Mouse (Mus musculus) limb, embryonic 11.5 days (tissue): ENCODE measurements around the gene Sult1a1. TPM values are rescaled to one million over a fixed set of nuclear protein-coding genes. Genes with fewer than 3 reads are reported as not detected.

ENCODE experiments used
- ATAC-seq: fragments of 200-750 bp; cut with Nextera tagmentation; 2 replicates; pipeline ENCODE4 v1.8.0; 2017; ENCODE audit warnings: low read depth; ENCODE audit not compliant: insufficient number of reproducible peaks, low FRiP score, low TSS enrichment
- DNase-seq: peaks from one replicate; pipeline ENCODE4 v3.0.0-alpha.2; 2015; ENCODE audit warnings: low spot score
- H3K27ac ChIP-seq: fragments of 300-500 bp; sonication (generic); replicated peaks from 2 replicates; pipeline ENCODE4 v1.5.1; 2014; ENCODE audit warnings: low read depth, mild to moderate bottlenecking, low read length
- H3K27me3 ChIP-seq: fragments of 300-500 bp; sonication (generic); 2 replicates; pipeline ENCODE4 v1.6.1; 2014; ENCODE audit warnings: mild to moderate bottlenecking, low read length, mixed read lengths; ENCODE audit not compliant: control insufficient read depth, insufficient read depth
- H3K36me3 ChIP-seq: fragments of 300-500 bp; sonication (generic); 2 replicates; pipeline ENCODE4 v1.6.1; 2014; ENCODE audit warnings: mild to moderate bottlenecking, low read length, moderate library complexity, mixed read lengths; ENCODE audit not compliant: control insufficient read depth, insufficient read depth
- H3K4me1 ChIP-seq: fragments of 300-500 bp; sonication (generic); 2 replicates; pipeline ENCODE4 v1.6.1; 2014; ENCODE audit warnings: low read length, mixed read lengths; ENCODE audit not compliant: control insufficient read depth, insufficient read depth
- H3K4me2 ChIP-seq: fragments of 300-500 bp; sonication (generic); 2 replicates; pipeline ENCODE4 v1.6.1; 2014; ENCODE audit warnings: low read depth, mild to moderate bottlenecking, moderate library complexity; ENCODE audit not compliant: severe bottlenecking
- H3K4me3 ChIP-seq: fragments of 300-500 bp; sonication (generic); 2 replicates; pipeline ENCODE4 v1.5.1; 2014; ENCODE audit warnings: low read depth, low read length
- H3K9ac ChIP-seq: fragments of 300-500 bp; sonication (generic); 2 replicates; pipeline ENCODE4 v1.6.1; 2014; ENCODE audit warnings: mild to moderate bottlenecking, low read length
- H3K9me3 ChIP-seq: fragments of 300-500 bp; sonication (generic); 2 replicates; pipeline ENCODE4 v1.6.1; 2016; ENCODE audit warnings: low read length; ENCODE audit not compliant: control insufficient read depth
- WGBS: fragments of 180-500 bp; shearing (Covaris S2); extraction: QIAGEN DNeasy Blood & Tissue Kit; methylation state at CpG from one replicate; pipeline ENCODE4 v1.1.7; 2014; 5-methylcytosine and 5-hydroxymethylcytosine counted together
- polyA plus RNA-seq: library from polyadenylated mRNA; unstranded; fragments of >200 nt; fragmentation: Nextera tagmentation; extraction: Ambion mirVana; gene quantifications from 2 replicates; pipeline ENCODE4 v1.2.1, GENCODE M21; 2014

Gene Sult1a1
- polyA plus RNA-seq = 0.23 and 0.47 TPM in 2 replicates

GRCm38 (mm10) chr7:126676207-126676606, at the start of gene Sult1a1:
Gene Sult1a1 (minus strand): TSS chr7:126676432.
- H3K4me2 ChIP-seq = no peak within 1 kb of the TSS
- no peak for DNase-seq
- ATAC-seq = no peak
- peaks cover 4% of the 10 kb centered on the region; the same call in 1 of the 2 replicates for H3K36me3 ChIP-seq
- no peaks in the 10 kb centered on the region for H3K27me3 ChIP-seq
- H3K4me3 ChIP-seq = no peak within 1 kb of the TSS
- no peak within 1 kb of the TSS for H3K27ac ChIP-seq
- H3K4me1 ChIP-seq = no peaks in the 10 kb centered on the region
- no peak within 1 kb of the TSS for H3K9ac ChIP-seq
- no peaks in the 10 kb centered on the region for H3K9me3 ChIP-seq
- WGBS = 72% methylated on average over 1 of the region's 1 CpGs

GRCm38 (mm10) chr7:126725667-126726066, 49.4 kb upstream of the Sult1a1 start:
- H3K9ac ChIP-seq = no peak overlapping the region
- no peak overlapping the region for H3K4me2 ChIP-seq
- H3K27ac ChIP-seq = no peak overlapping the region
- H3K36me3 ChIP-seq = no peaks in the 10 kb centered on the region
- DNase-seq (no peak), ATAC-seq (no peak)
- no peak overlapping the region for H3K4me3 ChIP-seq
- H3K27me3 ChIP-seq = no peaks in the 10 kb centered on the region
- no peaks in the 10 kb centered on the region for H3K9me3 ChIP-seq
- WGBS = 80% methylated on average over 5 of the region's 5 CpGs
- H3K4me1 ChIP-seq = no peaks in the 10 kb centered on the region

GRCm38 (mm10) chr7:126725077-126725476, 48.8 kb upstream of the Sult1a1 start:
- no peaks in the 10 kb centered on the region for H3K36me3 ChIP-seq
- H3K27me3 ChIP-seq = no peaks in the 10 kb centered on the region
- ATAC-seq = no peak
- DNase-seq = no peak
- no peak overlapping the region for H3K4me3 ChIP-seq
- 77% methylated on average over 3 of the region's 3 CpGs for WGBS
- no peaks in the 10 kb centered on the region for H3K4me1 ChIP-seq
- H3K4me2 ChIP-seq = no peak overlapping the region
- H3K9ac ChIP-seq = no peak overlapping the region
- H3K9me3 ChIP-seq = no peaks in the 10 kb centered on the region
- no peak overlapping the region for H3K27ac ChIP-seq

- WGBS = 94% methylated on average over 13 of the region's 13 CpGs
- H3K27me3 ChIP-seq = no peaks in the 10 kb centered on the region
These were observed 45.4 kb upstream of the Sult1a1 start for GRCm38 (mm10) chr7:126721635-126722034.

GRCm38 (mm10) chr7:126718787-126719337, 42.6 kb upstream of the Sult1a1 start:
- Histone ChIP-seq H3K36me3 (no peaks in the 10 kb centered on the region), H3K27ac (no peak overlapping the region), H3K4me3 (no peak overlapping the region), H3K4me1 (no peaks in the 10 kb centered on the region), H3K4me2 (no peak overlapping the region), H3K9me3 (no peaks in the 10 kb centered on the region), H3K27me3 (no peaks in the 10 kb centered on the region), H3K9ac (no peak overlapping the region)
- ATAC-seq (no peak), DNase-seq (no peak)
- WGBS = 87% methylated on average over 5 of the region's 5 CpGs

More at GRCm38 (mm10) chr7:126721635-126722034, 45.4 kb upstream of the Sult1a1 start:
- no peak for DNase-seq
- Histone ChIP-seq H3K9ac (no peak overlapping the region), H3K4me1 (no peaks in the 10 kb centered on the region), H3K27ac (no peak overlapping the region), H3K4me3 (no peak overlapping the region), H3K36me3 (no peaks in the 10 kb centered on the region), H3K9me3 (no peaks in the 10 kb centered on the region), H3K4me2 (no peak overlapping the region)
- ATAC-seq = no peak

GRCm38 (mm10) chr7:126717566-126717965, 41.3 kb upstream of the Sult1a1 start:
- Histone ChIP-seq H3K4me3 (no peak overlapping the region), H3K36me3 (no peaks in the 10 kb centered on the region), H3K27me3 (no peaks in the 10 kb centered on the region), H3K9me3 (no peaks in the 10 kb centered on the region), H3K4me2 (no peak overlapping the region), H3K9ac (no peak overlapping the region), H3K4me1 (no peaks in the 10 kb centered on the region), H3K27ac (no peak overlapping the region)
- 95% methylated on average over 3 of the region's 3 CpGs for WGBS
- no peak for DNase-seq
- ATAC-seq = no peak

GRCm38 (mm10) chr7:126715679-126716078, 39.4 kb upstream of the Sult1a1 start:
- H3K9me3 ChIP-seq = no peaks in the 10 kb centered on the region
- H3K4me3 ChIP-seq = no peak overlapping the region
- 90% methylated on average over 4 of the region's 4 CpGs for WGBS
- no peak overlapping the region for H3K9ac ChIP-seq
- H3K27ac ChIP-seq = no peak overlapping the region
- no peaks in the 10 kb centered on the region for H3K36me3 ChIP-seq
- DNase-seq = no peak
- no peak for ATAC-seq
- H3K4me2 ChIP-seq = no peak overlapping the region
- H3K4me1 ChIP-seq = no peaks in the 10 kb centered on the region
- H3K27me3 ChIP-seq = no peaks in the 10 kb centered on the region

- Histone ChIP-seq H3K27me3 (no peaks in the 10 kb centered on the region), H3K4me3 (no peak overlapping the region), H3K4me2 (no peak overlapping the region), H3K36me3 (no peaks in the 10 kb centered on the region), H3K9ac (no peak overlapping the region), H3K4me1 (no peaks in the 10 kb centered on the region), H3K27ac (no peak overlapping the region), H3K9me3 (no peaks in the 10 kb centered on the region; the same call in 1 of the 2 replicates)
- no peak for DNase-seq
- 81% methylated on average over 3 of the region's 3 CpGs for WGBS
- ATAC-seq = no peak
These were observed 35.7 kb upstream of the Sult1a1 start for GRCm38 (mm10) chr7:126711910-126712309.

GRCm38 (mm10) chr7:126710266-126710665, 34.0 kb upstream of the Sult1a1 start:
- DNase-seq (no peak), ATAC-seq (no peak)
- WGBS = 76% methylated on average over 4 of the region's 4 CpGs
- no peak overlapping the region for H3K4me3 ChIP-seq
- no peak overlapping the region for H3K4me2 ChIP-seq
- no peak overlapping the region for H3K27ac ChIP-seq
- no peaks in the 10 kb centered on the region for H3K27me3 ChIP-seq
- H3K9ac ChIP-seq = no peak overlapping the region
- no peaks in the 10 kb centered on the region for H3K4me1 ChIP-seq
- no peaks in the 10 kb centered on the region for H3K36me3 ChIP-seq
- H3K9me3 ChIP-seq = no peaks in the 10 kb centered on the region; the same call in 1 of the 2 replicates
